Comparison of ENCODE assay signal across 21 mouse cellular contexts in genomic region chr1:165327831-165328230, GRCm38 (mm10). TPM values are rescaled to one million over a fixed set of nuclear protein-coding genes. Genes with fewer than 3 reads are reported as not detected.
DNase-seq lines count a peak whose midpoint lies in the region; ATAC-seq and TF ChIP-seq lines count a peak whose summit lies in the region.
"Had no signal": no experiment of that assay in that cellular context is flagged by ENCODE, and none has a peak within 500 bp of the region (broad histone marks: within the 10 kb centered on the region; RNA-seq: fewer than 3 reads in every experiment).

No protein-coding gene starts in this region.

- TF ChIP-seq EP300 in stomach, postnatal 0 days (optimal IDR thresholded peaks at IDR 0.05), result no peak

- no peak overlapping the region for H3K4me2 ChIP-seq in stomach, embryonic 14.5 days (replicated peaks; ENCODE audit: low read depth, low read length)
- no peak overlapping the region for H3K4me2 ChIP-seq in stomach, postnatal 0 days (replicated peaks; ENCODE audit: low read depth)
- H3K4me2 ChIP-seq in forebrain, embryonic 13.5 days, result no peak overlapping the region
- H3K4me2 ChIP-seq: embryonic facial prominence, embryonic 15.5 days; hindbrain, embryonic 15.5 days; midbrain, embryonic 15.5 days had no signal

- 52% methylated on average over 5 of the region's 5 CpGs for WGBS in stomach, embryonic 14.5 days
- WGBS in stomach, postnatal 0 days, result 61% methylated on average over 5 of the region's 5 CpGs
- WGBS in limb, embryonic 10.5 days, result 41% methylated on average over 5 of the region's 5 CpGs
- 86% methylated on average over 5 of the region's 5 CpGs for WGBS in forebrain, embryonic 13.5 days

- no peak overlapping the region for H3K4me3 ChIP-seq in stomach, embryonic 14.5 days (ENCODE audit: low read depth, low read length)
- H3K4me3 ChIP-seq in stomach, postnatal 0 days (ENCODE audit: low read depth, low read length), result no peak overlapping the region
- H3K4me3 ChIP-seq in limb, embryonic 10.5 days, result no peak overlapping the region
- no peak overlapping the region for H3K4me3 ChIP-seq in forebrain, embryonic 13.5 days
- H3K4me3 ChIP-seq: embryonic facial prominence, embryonic 15.5 days; forebrain, embryonic 10.5 days; heart, embryonic 10.5 days; hindbrain, embryonic 15.5 days; midbrain, embryonic 15.5 days had no signal

- no peaks in the 10 kb centered on the region for H3K9me3 ChIP-seq in stomach, embryonic 14.5 days (ENCODE audit: control insufficient read depth, low read depth, low read length)
- H3K9me3 ChIP-seq in stomach, postnatal 0 days (ENCODE audit: control insufficient read depth, low read length), result no peaks in the 10 kb centered on the region
- H3K9me3 ChIP-seq in limb, embryonic 10.5 days (replicated peaks), result no peaks in the 10 kb centered on the region
- no peaks in the 10 kb centered on the region for H3K9me3 ChIP-seq in forebrain, embryonic 13.5 days (replicated peaks)
- H3K9me3 ChIP-seq: embryonic facial prominence, embryonic 15.5 days; forebrain, embryonic 10.5 days; heart, embryonic 10.5 days; hindbrain, embryonic 15.5 days; midbrain, embryonic 15.5 days had no signal

- H3K9ac ChIP-seq in stomach, embryonic 14.5 days (replicated peaks; ENCODE audit: low read depth, low read length), result no peak overlapping the region
- H3K9ac ChIP-seq in stomach, postnatal 0 days (ENCODE audit: low read length), result no peak overlapping the region
- no peak overlapping the region for H3K9ac ChIP-seq in forebrain, embryonic 13.5 days
- H3K9ac ChIP-seq: embryonic facial prominence, embryonic 15.5 days; hindbrain, embryonic 15.5 days; midbrain, embryonic 15.5 days had no signal

- peaks cover 5% of the 10 kb centered on the region; the same call in 1 of the 2 replicates for H3K36me3 ChIP-seq in stomach, embryonic 14.5 days (ENCODE audit: control insufficient read depth, insufficient read depth, low read length)
- H3K36me3 ChIP-seq in stomach, postnatal 0 days (ENCODE audit: control insufficient read depth, insufficient read depth, low read length), result 0 out of 2 replicates have a peak, but pooled peaks cover 5% of the 10 kb centered on the region
- peaks cover 24% of the 10 kb centered on the region for H3K36me3 ChIP-seq in limb, embryonic 10.5 days
- H3K36me3 ChIP-seq in forebrain, embryonic 13.5 days (ENCODE audit: poor library complexity, severe bottlenecking), result peaks cover 33% of the 10 kb centered on the region

- ATAC-seq in stomach, embryonic 14.5 days (ENCODE audit: insufficient number of reproducible peaks, insufficient read depth, low FRiP score, low read depth), result 0 out of 2 replicates have a peak, but pooled peaks have one; percentile 44
- ATAC-seq in stomach, postnatal 0 days (ENCODE audit: low FRiP score, low TSS enrichment), result no peak
- no peak for ATAC-seq in forebrain, embryonic 13.5 days
- ATAC-seq: lung, postnatal 0 days; midbrain, embryonic 15.5 days had no signal

- TF ChIP-seq CTCF in stomach, postnatal 0 days (IDR thresholded peaks at IDR 0.05; ENCODE audit: low read depth), result no peak

- no peaks in the 10 kb centered on the region for H3K4me1 ChIP-seq in stomach, embryonic 14.5 days (ENCODE audit: control insufficient read depth, insufficient read depth, low read length)
- no peaks in the 10 kb centered on the region for H3K4me1 ChIP-seq in stomach, postnatal 0 days (replicated peaks; ENCODE audit: control insufficient read depth, insufficient read depth)
- peaks cover 19% of the 10 kb centered on the region for H3K4me1 ChIP-seq in limb, embryonic 10.5 days
- H3K4me1 ChIP-seq in forebrain, embryonic 13.5 days, result no peaks in the 10 kb centered on the region
- H3K4me1 ChIP-seq: embryonic facial prominence, embryonic 15.5 days; forebrain, embryonic 10.5 days; hindbrain, embryonic 15.5 days; midbrain, embryonic 15.5 days had no signal

- DNase-seq in adrenal gland, adult 8-10 months, result peak; percentile 30
- no peak for DNase-seq in adrenal gland, postnatal 25 days
- DNase-seq in stomach, postnatal 0 days (ENCODE audit: low spot score), result no peak
- peak; percentile 56 for DNase-seq in limb, embryonic 10.5 days (ENCODE audit: low spot score)
- DNase-seq in B cell, adult 2 months, result no peak
- DNase-seq: cerebellum, adult 11-12 months; cerebellum, postnatal 25 days; heart, postnatal 14 days; kidney, adult 2 months; kidney, postnatal 25 days; layer of hippocampus, adult 9-11 months; right cerebral cortex, postnatal 4 days had no signal

- no peak overlapping the region for H3K27ac ChIP-seq in stomach, embryonic 14.5 days (ENCODE audit: low read length)
- H3K27ac ChIP-seq in stomach, postnatal 0 days (replicated peaks), result no peak overlapping the region
- H3K27ac ChIP-seq in limb, embryonic 10.5 days, result peak overlapping the region; percentile 56; the same call in 1 of the 2 replicates
- no peak overlapping the region for H3K27ac ChIP-seq in forebrain, embryonic 13.5 days
- H3K27ac ChIP-seq: embryonic facial prominence, embryonic 15.5 days; forebrain, embryonic 10.5 days; heart, embryonic 10.5 days; hindbrain, embryonic 15.5 days; midbrain, embryonic 15.5 days had no signal

- H3K27me3 ChIP-seq in stomach, embryonic 14.5 days (ENCODE audit: control insufficient read depth, insufficient read depth, low read length), result no peaks in the 10 kb centered on the region
- no peaks in the 10 kb centered on the region for H3K27me3 ChIP-seq in stomach, postnatal 0 days (ENCODE audit: control insufficient read depth, insufficient read depth, low read length)
- H3K27me3 ChIP-seq in limb, embryonic 10.5 days (ENCODE audit: low read depth, poor library complexity, severe bottlenecking), result no peaks in the 10 kb centered on the region
- H3K27me3 ChIP-seq in forebrain, embryonic 13.5 days, result no peaks in the 10 kb centered on the region
- H3K27me3 ChIP-seq: embryonic facial prominence, embryonic 15.5 days; hindbrain, embryonic 15.5 days; midbrain, embryonic 15.5 days had no signal

RNA-seq across cellular contexts. Expression of gene Gpr161, which starts 32.2 kb away (rescaled TPM):
- total RNA-seq in adrenal gland, adult 8-10 months (2022), result 1 to 10 TPM in 3 of 4 experiments, under 1 TPM in 1; 0.92 to 1.3 (median 1.2) TPM
- 1.00 and 1.3 TPM in 2 replicates for total RNA-seq in adrenal gland, postnatal 25 days (2021)
- 2.5 and 2.6 TPM in 2 replicates for polyA plus RNA-seq in stomach, embryonic 14.5 days (2014; fragmentation: Nextera tagmentation; extraction: Ambion mirVana)
- polyA plus RNA-seq in stomach, postnatal 0 days (2015; fragmentation: Nextera tagmentation; extraction: Ambion mirVana), result 0.52 and 0.57 TPM in 2 replicates
- 1.5 and 1.9 TPM in 2 replicates for polyA plus RNA-seq in limb, embryonic 10.5 days (2016; fragmentation: Nextera tagmentation; extraction: Ambion mirVana)
- 3.5 and 4.1 TPM in 2 replicates for polyA plus RNA-seq in forebrain, embryonic 13.5 days (2015; fragmentation: Nextera tagmentation; extraction: Ambion mirVana)
- total RNA-seq: neutrophil, adult 5-6 weeks had no signal

Comparison
In these comparisons a context has a peak if more than half of its experiments do, and no peak if none do; other contexts are left out.
1. DNase-seq: peak in adrenal gland, adult 8-10 months (single experiment) and limb, embryonic 10.5 days (single experiment); none in adrenal gland, postnatal 25 days (single experiment), stomach, postnatal 0 days (single experiment) and B cell, adult 2 months (0 of 2).